Mouse (Mus musculus): ENCODE measurements around the gene Mycl. TPM values are rescaled to one million over a fixed set of nuclear protein-coding genes. Genes with fewer than 3 reads are reported as not detected.

Mycl gene
- 0.83 and 0.92 TPM in 2 replicates for polyA plus RNA-seq (2012; ENCODE audit: insufficient read depth, insufficient read length, missing spikeins)

- peak within 1 kb of the TSS; percentile 85 for H3K4me3 ChIP-seq (ENCODE audit: insufficient read depth, low read depth, low read length)
- H3K4me1 ChIP-seq (ENCODE audit: control insufficient read depth, insufficient read depth, insufficient read length, low read length) = no peaks in the 10 kb centered on the region
- no peak within 1 kb of the TSS for H3K27ac ChIP-seq (replicated peaks; ENCODE audit: low read depth, low read length)
Observed at GRCm38 (mm10) chr4:122995404-122996220, at the start of gene Mycl. Gene Mycl, plus strand, starts transcription at chr4:122995652.

- no peak overlapping the region for H3K27ac ChIP-seq (replicated peaks; ENCODE audit: low read depth, low read length)
Observed at GRCm38 (mm10) chr4:122947223-122947622, 48.2 kb upstream of the Mycl start.

GRCm38 (mm10) chr4:122949096-122949495 is 46.4 kb upstream of the Mycl start:
- H3K27ac ChIP-seq (replicated peaks; ENCODE audit: low read depth, low read length) = no peak overlapping the region
- no peak overlapping the region for H3K4me3 ChIP-seq (ENCODE audit: insufficient read depth, low read depth, low read length)
- H3K4me1 ChIP-seq (ENCODE audit: control insufficient read depth, insufficient read depth, insufficient read length, low read length) = no peaks in the 10 kb centered on the region

More at GRCm38 (mm10) chr4:122947223-122947622, 48.2 kb upstream of the Mycl start:
- Histone ChIP-seq H3K4me1 (ENCODE audit: control insufficient read depth, insufficient read depth, insufficient read length, low read length) (no peaks in the 10 kb centered on the region), H3K4me3 (ENCODE audit: insufficient read depth, low read depth, low read length) (no peak overlapping the region)

GRCm38 (mm10) chr4:122954680-122955411 is 40.6 kb upstream of the Mycl start:
- peaks cover 3% of the 10 kb centered on the region for H3K4me1 ChIP-seq (ENCODE audit: control insufficient read depth, insufficient read depth, insufficient read length, low read length)
- no peak overlapping the region for H3K27ac ChIP-seq (replicated peaks; ENCODE audit: low read depth, low read length)
- H3K4me3 ChIP-seq (ENCODE audit: insufficient read depth, low read depth, low read length) = no peak overlapping the region

GRCm38 (mm10) chr4:122955412-122956136 is 39.9 kb upstream of the Mycl start:
- Histone ChIP-seq H3K4me1 (ENCODE audit: control insufficient read depth, insufficient read depth, insufficient read length, low read length) (peaks cover 5% of the 10 kb centered on the region), H3K4me3 (ENCODE audit: insufficient read depth, low read depth, low read length) (no peak overlapping the region), H3K27ac (replicated peaks; ENCODE audit: low read depth, low read length) (no peak overlapping the region)

GRCm38 (mm10) chr4:122956301-122956700 is 39.2 kb upstream of the Mycl start:
- Histone ChIP-seq H3K27ac (replicated peaks; ENCODE audit: low read depth, low read length) (no peak overlapping the region), H3K4me1 (ENCODE audit: control insufficient read depth, insufficient read depth, insufficient read length, low read length) (peaks cover 5% of the 10 kb centered on the region), H3K4me3 (ENCODE audit: insufficient read depth, low read depth, low read length) (no peak overlapping the region)

- no peak overlapping the region for H3K4me3 ChIP-seq (ENCODE audit: insufficient read depth, low read depth, low read length)
- H3K27ac ChIP-seq (replicated peaks; ENCODE audit: low read depth, low read length) = no peak overlapping the region
- peaks cover 9% of the 10 kb centered on the region for H3K4me1 ChIP-seq (ENCODE audit: control insufficient read depth, insufficient read depth, insufficient read length, low read length)
Observed at GRCm38 (mm10) chr4:122958491-122959031, 36.9 kb upstream of the Mycl start.

- Histone ChIP-seq H3K4me1 (ENCODE audit: control insufficient read depth, insufficient read depth, insufficient read length, low read length) (peaks cover 9% of the 10 kb centered on the region), H3K27ac (replicated peaks; ENCODE audit: low read depth, low read length) (no peak overlapping the region), H3K4me3 (ENCODE audit: insufficient read depth, low read depth, low read length) (peak overlapping the region; percentile 51; the same call in 1 of the 2 replicates)
Observed at GRCm38 (mm10) chr4:122959816-122960215, 35.6 kb upstream of the Mycl start.

GRCm38 (mm10) chr4:122960321-122961099 is 34.9 kb upstream of the Mycl start:
- peak overlapping the region; percentile 51 for H3K4me3 ChIP-seq (ENCODE audit: insufficient read depth, low read depth, low read length)
- H3K4me1 ChIP-seq (ENCODE audit: control insufficient read depth, insufficient read depth, insufficient read length, low read length) = peaks cover 6% of the 10 kb centered on the region
- H3K27ac ChIP-seq (replicated peaks; ENCODE audit: low read depth, low read length) = no peak overlapping the region

- Histone ChIP-seq H3K4me1 (ENCODE audit: control insufficient read depth, insufficient read depth, insufficient read length, low read length) (peaks cover 6% of the 10 kb centered on the region), H3K4me3 (ENCODE audit: insufficient read depth, low read depth, low read length) (peak within 1 kb of the TSS; percentile 51), H3K27ac (replicated peaks; ENCODE audit: low read depth, low read length) (no peak within 1 kb of the TSS)
Observed at GRCm38 (mm10) chr4:122961100-122961567, 34.3 kb upstream of the Mycl start, which contains the start of gene Mfsd2a. Gene Mfsd2a, minus strand, starts transcription at chr4:122961188.

- peaks cover 6% of the 10 kb centered on the region for H3K4me1 ChIP-seq (ENCODE audit: control insufficient read depth, insufficient read depth, insufficient read length, low read length)
- no peak overlapping the region for H3K27ac ChIP-seq (replicated peaks; ENCODE audit: low read depth, low read length)
- peak overlapping the region; percentile 51; the same call in 1 of the 2 replicates for H3K4me3 ChIP-seq (ENCODE audit: insufficient read depth, low read depth, low read length)
Observed at GRCm38 (mm10) chr4:122961589-122961988, 33.9 kb upstream of the Mycl start.

- H3K4me1 ChIP-seq (ENCODE audit: control insufficient read depth, insufficient read depth, insufficient read length, low read length) = peaks cover 6% of the 10 kb centered on the region
- no peak overlapping the region for H3K27ac ChIP-seq (replicated peaks; ENCODE audit: low read depth, low read length)
- H3K4me3 ChIP-seq (ENCODE audit: insufficient read depth, low read depth, low read length) = no peak overlapping the region
Observed at GRCm38 (mm10) chr4:122962751-122963150, 32.7 kb upstream of the Mycl start.

GRCm38 (mm10) chr4:122968106-122968505 is 27.3 kb upstream of the Mycl start:
- no peaks in the 10 kb centered on the region for H3K4me1 ChIP-seq (ENCODE audit: control insufficient read depth, insufficient read depth, insufficient read length, low read length)
- no peak overlapping the region for H3K4me3 ChIP-seq (ENCODE audit: insufficient read depth, low read depth, low read length)
- no peak overlapping the region for H3K27ac ChIP-seq (replicated peaks; ENCODE audit: low read depth, low read length)

GRCm38 (mm10) chr4:122971191-122971590 is 24.3 kb upstream of the Mycl start:
- Histone ChIP-seq H3K4me1 (ENCODE audit: control insufficient read depth, insufficient read depth, insufficient read length, low read length) (no peaks in the 10 kb centered on the region), H3K27ac (replicated peaks; ENCODE audit: low read depth, low read length) (no peak overlapping the region), H3K4me3 (ENCODE audit: insufficient read depth, low read depth, low read length) (no peak overlapping the region)

Measured in brown adipose tissue, adult 24 weeks (tissue).